Comparison of ENCODE assay signal across 11 mouse cellular contexts in genomic region chr7:42450618-42451017, GRCm38 (mm10). TPM values are rescaled to one million over a fixed set of nuclear protein-coding genes. Genes with fewer than 3 reads are reported as not detected.
DNase-seq lines count a peak whose midpoint lies in the region; ATAC-seq and TF ChIP-seq lines count a peak whose summit lies in the region.
"Had no signal": no experiment of that assay in that cellular context is flagged by ENCODE, and none has a peak within 500 bp of the region (broad histone marks: within the 10 kb centered on the region; RNA-seq: fewer than 3 reads in every experiment).

No protein-coding gene starts in this region.

- H3K4me1 ChIP-seq in liver, adult 2 months (ENCODE audit: control insufficient read depth, insufficient read depth, low read length): no peaks in the 10 kb centered on the region
- no peaks in the 10 kb centered on the region for H3K4me1 ChIP-seq in liver, embryonic 12.5 days
- H3K4me1 ChIP-seq: embryonic facial prominence, embryonic 13.5 days had no signal

- H3K4me2 ChIP-seq in liver, embryonic 12.5 days: no peak overlapping the region
- H3K4me2 ChIP-seq: embryonic facial prominence, embryonic 13.5 days had no signal

- peak; percentile 34 for DNase-seq in liver, adult 2 months (ENCODE audit: extremely low read depth, low read depth, low spot score)
- peak; percentile 5 for DNase-seq in Muller cell, postnatal 12 days (ENCODE audit: inconsistent ontology term)
- DNase-seq in naive thymus-derived CD4-positive, alpha-beta T cell, adult 2 months (ENCODE audit: low read depth): peak; percentile 39
- no peak for DNase-seq in frontal cortex, postnatal 14 days (ENCODE audit: low spot score in 2 of 2)
- DNase-seq in layer of hippocampus, postnatal 36 days: no peak
- DNase-seq in ovary, postnatal 10 days (ENCODE audit: low spot score): no peak

- no peaks in the 10 kb centered on the region for H3K27me3 ChIP-seq in liver, adult 2 months (ENCODE audit: control insufficient read depth, insufficient read depth, low read length)
- no peaks in the 10 kb centered on the region for H3K27me3 ChIP-seq in liver, embryonic 12.5 days (replicated peaks)
- H3K27me3 ChIP-seq: embryonic facial prominence, embryonic 13.5 days had no signal

- no peaks in the 10 kb centered on the region for H3K36me3 ChIP-seq in liver, adult 2 months (ENCODE audit: control insufficient read depth, insufficient read depth, low read length)
- no peaks in the 10 kb centered on the region for H3K36me3 ChIP-seq in liver, embryonic 12.5 days
- H3K36me3 ChIP-seq: embryonic facial prominence, embryonic 13.5 days had no signal

- peak; percentile 80 for TF ChIP-seq CTCF in liver, adult 2 months (IDR thresholded peaks at IDR 0.05; ENCODE audit: low read depth, low read length)

- H3K9ac ChIP-seq in liver, adult 2 months (ENCODE audit: low read depth, low read length): no peak overlapping the region
- H3K9ac ChIP-seq in liver, embryonic 12.5 days: no peak overlapping the region
- H3K9ac ChIP-seq: embryonic facial prominence, embryonic 13.5 days had no signal

- H3K4me3 ChIP-seq in liver, adult 2 months (ENCODE audit: insufficient read depth, low read depth, low read length): no peak overlapping the region
- no peak overlapping the region for H3K4me3 ChIP-seq in liver, embryonic 12.5 days
- H3K4me3 ChIP-seq: embryonic facial prominence, embryonic 13.5 days; myocyte had no signal

- 20% methylated on average over 3 of the region's 3 CpGs for WGBS in liver, adult 2 months
- WGBS in liver, embryonic 12.5 days (ENCODE audit: insufficient replicate concordance): 23% methylated on average over 3 of the region's 3 CpGs

- no peak for TF ChIP-seq POLR2A in liver, adult 2 months (IDR thresholded peaks at IDR 0.05; ENCODE audit: extremely low read depth, insufficient read depth, low read length)

- H3K9me3 ChIP-seq in liver, embryonic 12.5 days (replicated peaks): peaks cover 14% of the 10 kb centered on the region

- no peak overlapping the region for H3K27ac ChIP-seq in liver, adult 2 months (replicated peaks; ENCODE audit: insufficient read depth, low read depth, low read length)
- H3K27ac ChIP-seq in liver, embryonic 12.5 days: no peak overlapping the region
- H3K27ac ChIP-seq: embryonic facial prominence, embryonic 13.5 days had no signal

- no peaks in the 10 kb centered on the region for H3K79me2 ChIP-seq in liver, adult 2 months (ENCODE audit: control insufficient read depth, insufficient read depth, low read length)

- ATAC-seq in liver, embryonic 12.5 days: no peak
- ATAC-seq in common myeloid progenitor, adult 5-6 weeks (replicated peaks; ENCODE audit: low read depth, poor library complexity, severe bottlenecking): peak; percentile 87

RNA-seq across cellular contexts. Expression of gene 4933421I07Rik, which starts 2.7 kb away (rescaled TPM):
- not detected in 2 replicates for total RNA-seq in liver, adult 2 months (2014; rRNA removed)
- polyA plus RNA-seq in liver, adult 2 months (2012; rRNA removed): not detected in 2 replicates
- polyA plus RNA-seq in liver, embryonic 12.5 days (2016; fragmentation: Nextera tagmentation; extraction: Ambion mirVana): not detected in 2 replicates
- total RNA-seq in common myeloid progenitor, adult 5-6 weeks (2017): not detected in 2 replicates
- not detected for total RNA-seq in layer of hippocampus, postnatal 36 days (2021)
- polyA plus RNA-seq: embryonic facial prominence, embryonic 13.5 days; large intestine, adult 2 months; myocyte had no signal

RNA-seq across cellular contexts. Expression of gene Zfp141, which starts 54.9 kb away (rescaled TPM):
- total RNA-seq in liver, adult 2 months (2014; rRNA removed): 5.1 and 6.2 TPM in 2 replicates
- 3.6 and 3.9 TPM in 2 replicates for polyA plus RNA-seq in liver, adult 2 months (2012; rRNA removed)
- polyA plus RNA-seq in liver, embryonic 12.5 days (2016; fragmentation: Nextera tagmentation; extraction: Ambion mirVana): 5.2 and 6.8 TPM in 2 replicates
- 40.6 and 53.0 TPM in 2 replicates for total RNA-seq in common myeloid progenitor, adult 5-6 weeks (2017)
- total RNA-seq in layer of hippocampus, postnatal 36 days (2021): 10 to 100 TPM; 19.5 to 20.3 TPM

Comparison
In these comparisons a context has a peak if more than half of its experiments do, and no peak if none do; other contexts are left out.
1. DNase-seq: peak in liver, adult 2 months (single experiment), Muller cell, postnatal 12 days (single experiment) and naive thymus-derived CD4-positive, alpha-beta T cell, adult 2 months (single experiment); none in frontal cortex, postnatal 14 days (0 of 2), layer of hippocampus, postnatal 36 days (0 of 2) and ovary, postnatal 10 days (single experiment).